Mouse (Mus musculus): ENCODE measurements around the gene Pigf.

The Pigf gene

GRCm38 (mm10) chr17:87036141-87037073 lies 11.2 kb upstream of the Pigf start:
- DNase-seq (ENCODE audit: low read depth, low spot score): peak; percentile 52

GRCm38 (mm10) chr17:87024491-87025242 lies 539 bp downstream of the Pigf start:
- DNase-seq (ENCODE audit: low read depth, low spot score): no peak

- no peak for DNase-seq (ENCODE audit: low read depth, low spot score)
Measured at GRCm38 (mm10) chr17:87019692-87020091, 5.5 kb downstream of the Pigf start.

GRCm38 (mm10) chr17:87011301-87012019 lies 13.7 kb downstream of the Pigf start:
- DNase-seq (ENCODE audit: low read depth, low spot score): no peak

GRCm38 (mm10) chr17:87008950-87009349 lies 16.3 kb downstream of the Pigf start:
- DNase-seq (ENCODE audit: low read depth, low spot score): no peak

GRCm38 (mm10) chr17:86997323-86997722 lies 27.9 kb downstream of the Pigf start:
- DNase-seq (ENCODE audit: low read depth, low spot score): no peak

- DNase-seq (ENCODE audit: low read depth, low spot score): no peak
Measured at GRCm38 (mm10) chr17:86991306-86991705, 33.9 kb downstream of the Pigf start.

GRCm38 (mm10) chr17:86988601-86989184 lies 36.5 kb downstream of the Pigf start:
- DNase-seq (ENCODE audit: low read depth, low spot score): no peak

- no peak for DNase-seq (ENCODE audit: low read depth, low spot score)
Measured at GRCm38 (mm10) chr17:86988161-86988560, 37.0 kb downstream of the Pigf start.

- peak; percentile 10 for DNase-seq (ENCODE audit: low read depth, low spot score)
Measured at GRCm38 (mm10) chr17:86986449-86987138, 38.6 kb downstream of the Pigf start.

GRCm38 (mm10) chr17:86982497-86982896 lies 42.7 kb downstream of the Pigf start:
- no peak for DNase-seq (ENCODE audit: low read depth, low spot score)

- no peak for DNase-seq (ENCODE audit: low read depth, low spot score)
Measured at GRCm38 (mm10) chr17:86981701-86982100, 43.5 kb downstream of the Pigf start.

GRCm38 (mm10) chr17:86981205-86981604 lies 44.0 kb downstream of the Pigf start:
- DNase-seq (ENCODE audit: low read depth, low spot score): no peak

GRCm38 (mm10) chr17:86978496-86978895 lies 46.7 kb downstream of the Pigf start:
- no peak for DNase-seq (ENCODE audit: low read depth, low spot score)

- no peak for DNase-seq (ENCODE audit: low read depth, low spot score)
Measured at GRCm38 (mm10) chr17:86976387-86976786, 48.8 kb downstream of the Pigf start.

- no peak for DNase-seq (ENCODE audit: low read depth, low spot score)
Measured at GRCm38 (mm10) chr17:86973097-86973496, 52.1 kb downstream of the Pigf start.

GRCm38 (mm10) chr17:86971860-86972259 lies 53.3 kb downstream of the Pigf start:
- no peak for DNase-seq (ENCODE audit: low read depth, low spot score)

- DNase-seq (ENCODE audit: low read depth, low spot score): no peak
Measured at GRCm38 (mm10) chr17:86971036-86971435, 54.2 kb downstream of the Pigf start.

GRCm38 (mm10) chr17:86970026-86970750 lies 55.0 kb downstream of the Pigf start:
- no peak for DNase-seq (ENCODE audit: low read depth, low spot score)

- no peak for DNase-seq (ENCODE audit: low read depth, low spot score)
Measured at GRCm38 (mm10) chr17:86969582-86969981, 55.6 kb downstream of the Pigf start.

All from mesoderm, embryonic 11.5 days (tissue).